In the genomic region with DNA sequence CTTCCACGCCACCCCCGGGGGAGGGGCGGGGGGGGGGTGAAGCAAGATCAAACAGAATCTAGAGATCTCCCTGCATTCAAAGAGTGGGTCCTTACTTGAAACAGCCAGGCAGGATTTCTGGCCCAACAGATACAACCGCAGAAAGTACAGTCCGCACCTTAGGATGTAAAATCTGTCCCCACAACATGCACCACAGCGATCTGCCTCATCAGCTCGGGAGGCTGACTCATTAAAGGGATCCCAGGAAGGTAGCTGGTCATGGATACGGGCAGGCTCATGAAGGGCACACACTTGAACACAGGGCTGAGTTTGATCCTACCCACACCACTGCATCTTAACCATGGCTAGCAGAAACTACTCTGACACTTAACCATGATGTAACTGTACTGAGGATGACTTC, we compare ENCODE assay signal across 11 mouse cellular contexts.
"Had no signal": no experiment of that assay in that cellular context is flagged by ENCODE, and none has a peak within 500 bp of the region (broad histone marks: within the 10 kb centered on the region; RNA-seq: fewer than 3 reads in every experiment).

No protein-coding gene starts in this region.

- H3K4me2 ChIP-seq: midbrain, embryonic 13.5 days had no signal

- H3K27ac ChIP-seq: left cerebral cortex, adult 2 months; limb, embryonic 10.5 days; liver, embryonic 14.5 days; midbrain, embryonic 13.5 days had no signal

- H3K9me3 ChIP-seq: limb, embryonic 10.5 days; midbrain, embryonic 13.5 days had no signal

- H3K9ac ChIP-seq: liver, embryonic 14.5 days; midbrain, embryonic 13.5 days had no signal

- H3K4me1 ChIP-seq: midbrain, embryonic 13.5 days had no signal

- H3K4me3 ChIP-seq: left cerebral cortex, adult 2 months; limb, embryonic 10.5 days; midbrain, embryonic 13.5 days had no signal

- DNase-seq: kidney, postnatal 25 days; lung, adult 2 months; lung, postnatal 36 days; right cerebral cortex, adult 18-20 months; right cerebral cortex, postnatal 25 days; thymus, postnatal 36 days had no signal

- H3K27me3 ChIP-seq: midbrain, embryonic 13.5 days had no signal

- ATAC-seq: lung, postnatal 0 days; midbrain, embryonic 13.5 days had no signal

- H3K36me3 ChIP-seq: limb, embryonic 10.5 days; midbrain, embryonic 13.5 days had no signal
